Mouse (Mus musculus) hindbrain, embryonic 16.5 days (tissue): ENCODE measurements around the gene Olfr1012. TPM values are rescaled to one million over a fixed set of nuclear protein-coding genes. Genes with fewer than 3 reads are reported as not detected.

Experiments used
- ATAC-seq: fragments of 200-750 bp; cut with Nextera tagmentation; 2 replicates; pipeline ENCODE4 v1.8.0; 2017; ENCODE audit warnings: moderate TSS enrichment, moderate library complexity
- H3K27ac ChIP-seq: fragments of 300-500 bp; sonication (generic); 2 replicates; pipeline ENCODE4 v1.5.1; 2014; ENCODE audit warnings: low read depth, mild to moderate bottlenecking, control low read depth, low read length, moderate library complexity
- H3K27me3 ChIP-seq: fragments of 300-500 bp; sonication (generic); replicated peaks from 2 replicates; pipeline ENCODE4 v1.6.1; 2014; ENCODE audit warnings: low read length; ENCODE audit not compliant: control insufficient read depth, insufficient read depth
- H3K36me3 ChIP-seq: fragments of 300-500 bp; sonication (generic); 2 replicates; pipeline ENCODE4 v1.6.1; 2014; ENCODE audit warnings: mild to moderate bottlenecking, low read length, moderate library complexity, mixed read lengths; ENCODE audit not compliant: control insufficient read depth, insufficient read depth
- H3K4me1 ChIP-seq: fragments of 300-500 bp; sonication (generic); 2 replicates; pipeline ENCODE4 v1.6.1; 2014; ENCODE audit warnings: low read depth, low read length; ENCODE audit not compliant: control insufficient read depth, insufficient read depth
- H3K4me2 ChIP-seq: fragments of 300-500 bp; sonication (generic); 2 replicates; pipeline ENCODE4 v1.6.1; 2014; ENCODE audit warnings: mild to moderate bottlenecking, low read length, control low read depth, moderate library complexity
- H3K4me3 ChIP-seq: fragments of 300-500 bp; sonication (generic); 2 replicates; pipeline ENCODE4 v1.5.1; 2014; ENCODE audit warnings: mild to moderate bottlenecking, low read length, control low read depth, moderate library complexity
- H3K9ac ChIP-seq: fragments of 300-500 bp; sonication (generic); 2 replicates; pipeline ENCODE4 v1.6.1; 2014; ENCODE audit warnings: low read depth, mild to moderate bottlenecking, control low read depth, low read length, moderate library complexity
- H3K9me3 ChIP-seq: fragments of 300-500 bp; sonication (generic); 2 replicates; pipeline ENCODE4 v1.6.1; 2014; ENCODE audit warnings: mild to moderate bottlenecking, low read length, moderate library complexity; ENCODE audit not compliant: control insufficient read depth
- WGBS: fragments of 180-500 bp; shearing (Covaris S2); extraction: QIAGEN DNeasy Blood & Tissue Kit; methylation state at CpG from one replicate; pipeline ENCODE4 v1.1.7; 2014; 5-methylcytosine and 5-hydroxymethylcytosine counted together
- polyA plus RNA-seq: library from polyadenylated mRNA; unstranded; fragments of >200 nt; fragmentation: Nextera tagmentation; extraction: Ambion mirVana; gene quantifications from 2 replicates; pipeline ENCODE4 v1.2.1, GENCODE M21; 2015

The Olfr1012 gene
- not detected in 2 replicates for polyA plus RNA-seq

- H3K36me3 ChIP-seq = no peaks in the 10 kb centered on the region
- no peak for ATAC-seq
- H3K27me3 ChIP-seq = no peaks in the 10 kb centered on the region
- 73% methylated on average over 1 of the region's 1 CpGs for WGBS
- H3K4me2 ChIP-seq = no peak within 1 kb of the TSS
- H3K9me3 ChIP-seq = no peaks in the 10 kb centered on the region
- no peaks in the 10 kb centered on the region for H3K4me1 ChIP-seq
- H3K4me3 ChIP-seq = no peak within 1 kb of the TSS
- no peak within 1 kb of the TSS for H3K27ac ChIP-seq
- H3K9ac ChIP-seq = no peak within 1 kb of the TSS
Measured at GRCm38 (mm10) chr2:85762666-85763065, at the start of gene Olfr1012. Gene Olfr1012, minus strand, starts transcription at chr2:85762766.

GRCm38 (mm10) chr2:85804501-85804900, 41.9 kb upstream of the Olfr1012 start:
- Histone ChIP-seq H3K9me3 (no peaks in the 10 kb centered on the region), H3K36me3 (no peaks in the 10 kb centered on the region), H3K27me3 (no peaks in the 10 kb centered on the region), H3K4me2 (no peak overlapping the region), H3K9ac (no peak overlapping the region), H3K27ac (no peak overlapping the region), H3K4me1 (no peaks in the 10 kb centered on the region), H3K4me3 (no peak overlapping the region)
- no peak for ATAC-seq
- 90% methylated on average over 4 of the region's 4 CpGs for WGBS

GRCm38 (mm10) chr2:85802444-85802843, 39.9 kb upstream of the Olfr1012 start, which contains the start of gene Olfr1016:
Gene Olfr1016, minus strand, starts transcription at chr2:85802544.
- no peak for ATAC-seq
- Histone ChIP-seq H3K27me3 (no peaks in the 10 kb centered on the region), H3K9ac (no peak within 1 kb of the TSS), H3K27ac (no peak within 1 kb of the TSS), H3K4me3 (no peak within 1 kb of the TSS), H3K4me2 (no peak within 1 kb of the TSS), H3K9me3 (no peaks in the 10 kb centered on the region), H3K4me1 (no peaks in the 10 kb centered on the region), H3K36me3 (no peaks in the 10 kb centered on the region)
- WGBS = 92% methylated on average over 2 of the region's 2 CpGs

GRCm38 (mm10) chr2:85792331-85792730, 29.8 kb upstream of the Olfr1012 start:
- no peak for ATAC-seq
- H3K9me3 ChIP-seq = no peaks in the 10 kb centered on the region
- H3K36me3 ChIP-seq = no peaks in the 10 kb centered on the region
- 20% methylated on average over 2 of the region's 2 CpGs for WGBS
- no peak overlapping the region for H3K27ac ChIP-seq
- H3K4me1 ChIP-seq = no peaks in the 10 kb centered on the region
- H3K4me3 ChIP-seq = no peak overlapping the region
- no peaks in the 10 kb centered on the region for H3K27me3 ChIP-seq
- H3K9ac ChIP-seq = no peak overlapping the region
- H3K4me2 ChIP-seq = no peak overlapping the region

GRCm38 (mm10) chr2:85781717-85782116, 19.2 kb upstream of the Olfr1012 start, which contains the start of gene Olfr1015:
Gene Olfr1015, plus strand, starts transcription at chr2:85782017.
- no peaks in the 10 kb centered on the region for H3K4me1 ChIP-seq
- no peak for ATAC-seq

GRCm38 (mm10) chr2:85772413-85772812, 9.8 kb upstream of the Olfr1012 start, which contains the start of gene Olfr1014:
Gene Olfr1014, plus strand, starts transcription at chr2:85772713.
- H3K27ac ChIP-seq = no peak within 1 kb of the TSS
- no peaks in the 10 kb centered on the region for H3K4me1 ChIP-seq
- no peaks in the 10 kb centered on the region for H3K36me3 ChIP-seq
- no peak within 1 kb of the TSS for H3K9ac ChIP-seq
- no peak within 1 kb of the TSS for H3K4me3 ChIP-seq
- no peak for ATAC-seq
- H3K27me3 ChIP-seq = no peaks in the 10 kb centered on the region
- no peak within 1 kb of the TSS for H3K4me2 ChIP-seq
- no peaks in the 10 kb centered on the region for H3K9me3 ChIP-seq

More at GRCm38 (mm10) chr2:85781717-85782116, 19.2 kb upstream of the Olfr1012 start, which contains the start of gene Olfr1015:
- Histone ChIP-seq H3K27ac (no peak within 1 kb of the TSS), H3K27me3 (no peaks in the 10 kb centered on the region), H3K4me3 (no peak within 1 kb of the TSS), H3K9ac (no peak within 1 kb of the TSS), H3K4me2 (no peak within 1 kb of the TSS), H3K36me3 (no peaks in the 10 kb centered on the region), H3K9me3 (no peaks in the 10 kb centered on the region)

- ATAC-seq = no peak
Measured at GRCm38 (mm10) chr2:85766798-85767197, 4.2 kb upstream of the Olfr1012 start, which contains the start of gene Olfr1013. Gene Olfr1013, plus strand, starts transcription at chr2:85767098.

GRCm38 (mm10) chr2:85753822-85754221, 8.7 kb downstream of the Olfr1012 start:
- WGBS = 73% methylated on average over 4 of the region's 4 CpGs
- Histone ChIP-seq H3K27me3 (no peaks in the 10 kb centered on the region), H3K9ac (no peak overlapping the region), H3K27ac (no peak overlapping the region), H3K4me2 (no peak overlapping the region), H3K36me3 (no peaks in the 10 kb centered on the region), H3K9me3 (no peaks in the 10 kb centered on the region), H3K4me3 (no peak overlapping the region), H3K4me1 (no peaks in the 10 kb centered on the region)
- ATAC-seq = no peak; the same call in 1 of the 2 replicates

More at GRCm38 (mm10) chr2:85766798-85767197, 4.2 kb upstream of the Olfr1012 start, which contains the start of gene Olfr1013:
- no peak within 1 kb of the TSS for H3K27ac ChIP-seq
- H3K9me3 ChIP-seq = no peaks in the 10 kb centered on the region
- no peaks in the 10 kb centered on the region for H3K4me1 ChIP-seq
- H3K4me3 ChIP-seq = no peak within 1 kb of the TSS
- no peak within 1 kb of the TSS for H3K9ac ChIP-seq
- no peaks in the 10 kb centered on the region for H3K27me3 ChIP-seq
- H3K36me3 ChIP-seq = no peaks in the 10 kb centered on the region
- H3K4me2 ChIP-seq = no peak within 1 kb of the TSS

GRCm38 (mm10) chr2:85725793-85726192, 36.8 kb downstream of the Olfr1012 start:
- ATAC-seq = peak; percentile 69
- Histone ChIP-seq H3K4me1 (no peaks in the 10 kb centered on the region), H3K4me3 (no peak overlapping the region), H3K9me3 (no peaks in the 10 kb centered on the region), H3K27ac (no peak overlapping the region), H3K36me3 (no peaks in the 10 kb centered on the region), H3K4me2 (no peak overlapping the region), H3K9ac (no peak overlapping the region), H3K27me3 (no peaks in the 10 kb centered on the region)
- WGBS = 12% methylated on average over 3 of the region's 3 CpGs
